Mouse (Mus musculus) myocyte (in vitro differentiated cells): Measurements from ENCODE around the gene Rbm15b.

Experiments used
- E2F4 ChIP-seq: IDR thresholded peaks from one replicate; pipeline ENCODE4 v1.6.1; 2011; ENCODE audit warnings: mild to moderate bottlenecking, control low read depth, moderate library complexity; ENCODE audit not compliant: insufficient read depth
- MYOD1 ChIP-seq, 3 experiments: IDR thresholded peaks; one replicate each; pipeline ENCODE4 v1.6.1; 2011; ENCODE audit warnings: control low read depth in 2 of 3, low read depth in 2 of 3, mild to moderate bottlenecking in 2 of 3, moderate library complexity in 1 of 3; ENCODE audit not compliant: insufficient read length in 2 of 3, control insufficient read depth in 1 of 3
- MYOG ChIP-seq, 3 experiments: IDR thresholded peaks; one replicate each; pipeline ENCODE4 v1.6.1; 2011; ENCODE audit warnings: control low read depth in 2 of 3, low read depth in 2 of 3, mild to moderate bottlenecking in 2 of 3; ENCODE audit not compliant: insufficient read length in 2 of 3, control insufficient read depth in 1 of 3, insufficient read depth in 1 of 3
- POLR2A ChIP-seq: IDR thresholded peaks from one replicate; pipeline ENCODE4 v1.6.1; 2011; ENCODE audit warnings: low read depth, mild to moderate bottlenecking, control low read depth, moderate library complexity; ENCODE audit not compliant: insufficient read length
- POLR2AphosphoS2 ChIP-seq: IDR thresholded peaks from one replicate; pipeline ENCODE4 v1.6.1; 2011; ENCODE audit warnings: low read depth, control low read depth; ENCODE audit not compliant: insufficient read length

GRCm38 (mm10) chr9:106893327-106893726, 6.1 kb upstream of the Rbm15b start:
- no peak for TF ChIP-seq POLR2A
- TF ChIP-seq MYOD1 (IDR thresholded peaks at IDR 0.05; ENCODE audit: control insufficient read depth in 1 of 3, insufficient read length in 2 of 3, low read depth in 2 of 3), result no peak
- TF ChIP-seq E2F4, result no peak
- no peak for TF ChIP-seq POLR2AphosphoS2
- no peak for TF ChIP-seq MYOG (IDR thresholded peaks at IDR 0.05; ENCODE audit: control insufficient read depth in 1 of 3, insufficient read depth in 1 of 3, insufficient read length in 2 of 3, low read depth in 2 of 3)
